Mouse (Mus musculus) brain, adult 2 months (tissue): ENCODE results near the gene Traf3ip2.
A peak's percentile ranks its signal among the peaks of the same experiment; 100 is the strongest.

Experiments
- DNase-seq: peaks from one replicate; pipeline ENCODE4 v3.0.0; 2011; ENCODE audit warnings: low read depth, low spot score

The Traf3ip2 gene

DNA sequence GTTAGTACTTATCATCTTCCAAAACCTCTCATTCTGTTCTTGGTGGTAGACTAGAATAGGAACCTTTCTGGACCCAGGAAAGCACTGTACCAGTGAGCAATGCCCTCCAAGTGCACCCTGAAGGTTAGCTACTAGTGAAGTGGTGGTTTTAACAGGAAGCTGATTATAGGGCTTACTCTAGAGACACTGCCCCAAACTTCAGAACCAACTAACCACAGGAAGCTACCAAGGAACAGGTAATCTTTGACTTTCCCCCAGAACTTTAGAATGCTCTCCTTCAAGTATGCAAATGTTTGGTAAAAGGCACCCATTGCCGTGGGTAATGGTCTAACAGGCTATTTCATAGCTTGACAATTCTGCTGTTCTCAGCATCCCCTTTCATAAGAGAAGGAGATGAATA, 12.6 kb upstream of the Traf3ip2 start:
- DNase-seq = no peak

DNA sequence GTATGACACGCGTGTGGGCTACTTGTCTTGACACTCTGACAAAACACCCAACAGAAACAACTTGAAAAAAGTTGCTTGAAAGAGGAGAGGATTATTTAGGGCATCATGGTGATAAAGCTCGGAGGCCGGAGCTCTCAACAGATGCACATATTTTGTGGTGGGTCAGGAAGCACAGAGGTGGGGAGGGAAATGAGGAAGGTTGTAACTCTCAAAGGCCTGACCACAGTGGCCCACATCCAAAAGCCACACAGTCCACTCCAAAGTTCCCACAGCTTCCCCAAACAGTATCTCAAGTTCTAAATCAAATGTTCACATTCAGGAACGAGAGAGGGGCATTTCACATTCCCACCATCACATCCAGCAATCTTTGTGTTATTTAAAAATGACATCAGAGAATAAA, 11.7 kb upstream of the Traf3ip2 start:
- no peak for DNase-seq

DNA sequence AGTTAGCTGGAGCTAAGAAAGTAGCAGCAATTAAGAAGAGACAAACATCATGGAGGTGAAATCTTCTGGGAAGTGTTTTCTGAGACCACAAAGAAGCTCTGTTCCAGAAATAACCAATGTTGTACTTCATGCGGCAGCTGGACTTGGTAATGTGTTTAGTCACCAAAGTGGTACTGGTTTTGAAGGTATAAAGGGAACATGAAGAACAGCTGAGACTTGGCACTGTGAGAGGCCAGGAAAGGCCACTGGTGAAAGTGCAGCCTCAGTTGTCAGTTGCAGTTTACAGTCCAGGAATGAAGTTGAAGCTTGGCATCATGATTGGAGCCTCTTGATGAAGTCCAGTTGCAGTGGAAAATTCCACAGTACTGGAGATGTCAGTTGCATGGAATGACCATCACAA, 6.3 kb upstream of the Traf3ip2 start:
- DNase-seq = no peak

DNA sequence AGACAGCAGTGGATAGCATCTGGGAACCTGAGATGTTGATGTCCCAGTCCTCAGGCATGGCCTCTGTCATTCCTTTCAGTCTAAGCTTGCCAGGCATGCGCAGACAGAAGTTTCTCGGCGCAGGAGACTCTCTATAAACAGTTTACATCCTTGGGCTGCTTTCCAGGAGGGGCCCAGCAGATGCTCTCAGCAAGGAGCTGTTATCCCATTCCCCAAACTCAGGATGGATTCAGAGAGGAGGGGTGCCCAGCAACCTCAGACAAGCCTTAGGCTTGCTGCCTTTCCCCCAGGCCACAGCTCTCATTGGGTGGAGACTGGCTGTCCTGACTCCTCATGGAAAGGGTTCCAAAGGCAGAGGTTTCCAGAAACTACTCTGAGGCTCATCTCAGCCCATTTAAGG, 1.5 kb upstream of the Traf3ip2 start:
- no peak for DNase-seq

DNA sequence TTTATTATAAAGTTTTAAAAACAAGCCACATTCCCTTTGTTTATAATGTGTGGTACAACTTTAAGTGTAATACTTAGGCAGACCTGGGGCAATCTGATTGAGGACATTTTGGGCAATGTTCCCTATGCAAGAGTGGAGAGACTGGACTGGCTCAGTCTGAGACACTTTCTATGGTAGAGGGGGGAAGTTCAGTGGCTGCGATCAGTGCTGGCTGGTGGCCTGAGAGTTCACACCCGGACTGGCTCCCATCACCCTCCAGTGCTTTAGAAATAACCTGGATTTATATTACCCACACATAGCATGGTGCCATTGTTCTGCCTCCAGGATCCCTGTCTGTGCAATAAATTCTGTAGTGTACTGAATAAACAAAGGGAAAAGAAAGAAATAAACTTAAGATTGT, 603 bp upstream of the Traf3ip2 start:
- DNase-seq = no peak

DNA sequence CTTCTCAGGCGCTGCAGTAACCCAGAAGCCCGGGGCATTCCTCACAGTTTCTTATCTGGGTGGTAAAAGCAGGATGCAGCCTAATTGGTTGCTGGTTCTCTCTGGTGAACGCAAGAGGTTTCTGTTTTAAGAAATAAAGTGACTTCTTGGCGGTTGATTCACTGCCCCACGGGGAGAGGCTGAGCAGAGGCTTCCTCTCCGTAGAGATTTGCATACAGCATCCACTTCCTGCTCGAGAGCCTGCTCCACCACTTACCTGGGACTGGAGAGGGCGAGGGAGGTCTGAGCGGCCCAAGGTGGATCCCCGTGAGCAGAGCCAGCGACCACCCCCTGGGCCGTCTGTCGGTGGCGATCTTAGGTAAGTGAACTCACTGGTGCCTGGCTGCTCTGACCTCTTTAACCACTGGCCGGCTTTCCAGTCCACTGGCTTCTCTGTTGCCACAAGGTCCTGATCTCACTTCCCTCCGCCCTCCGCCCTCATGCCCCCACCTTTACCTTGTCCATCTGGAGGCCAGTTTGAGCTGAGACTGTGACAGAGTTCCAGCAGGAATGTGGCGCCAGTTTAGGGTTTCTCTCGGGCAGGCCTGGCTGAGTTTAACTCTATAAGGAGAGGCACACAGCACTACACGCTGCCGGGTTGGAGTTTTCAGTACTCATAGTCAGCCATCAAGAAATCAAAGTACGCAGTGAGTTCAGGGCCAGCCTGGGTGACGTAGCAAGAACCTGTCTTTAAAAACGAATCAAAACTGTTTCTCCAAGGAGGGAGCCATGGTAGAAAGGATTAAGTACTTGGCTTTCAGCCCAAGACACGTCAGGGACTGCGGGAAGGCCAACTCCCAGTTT, 476 bp downstream of the Traf3ip2 start:
- DNase-seq = peak; percentile 92

DNA sequence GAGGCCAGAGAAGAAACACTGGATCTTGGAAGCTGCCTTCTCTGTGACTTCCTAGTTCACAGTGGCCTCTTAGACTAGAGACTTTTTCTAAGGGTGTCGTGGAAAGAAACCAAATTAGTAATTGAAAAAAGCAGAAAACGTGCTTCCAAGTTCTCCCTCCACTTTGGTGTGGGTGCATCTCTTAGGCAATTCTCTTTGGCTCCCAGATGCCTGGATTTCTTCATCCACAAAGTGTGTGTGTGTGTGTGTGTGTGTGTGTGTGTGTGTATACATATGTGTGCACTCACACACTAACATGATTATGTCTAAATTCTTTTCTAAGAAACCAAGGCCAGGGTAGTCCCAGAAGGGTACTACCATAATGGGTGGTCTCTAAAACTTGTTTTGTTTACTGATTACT, 1.2 kb downstream of the Traf3ip2 start:
- no peak for DNase-seq

DNA sequence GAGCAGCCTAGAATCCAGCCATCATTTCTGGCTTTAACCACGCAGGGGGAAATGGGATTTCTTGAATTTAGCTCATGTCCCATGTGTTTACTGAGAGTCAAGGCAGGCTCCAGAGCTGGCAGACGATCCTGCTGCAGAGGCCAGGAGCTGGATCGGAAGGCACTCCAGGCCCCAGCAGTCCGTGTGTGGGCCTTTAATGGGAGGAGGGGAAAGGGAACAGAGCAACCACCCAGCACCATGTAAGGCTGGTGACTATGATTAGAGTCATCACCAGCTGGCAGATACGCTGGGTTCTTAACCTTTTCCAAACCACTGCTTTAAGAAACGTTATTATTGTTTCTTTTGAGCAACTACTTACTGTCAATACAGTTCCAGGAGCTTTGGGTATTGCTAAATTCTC, 1.9 kb downstream of the Traf3ip2 start:
- DNase-seq = peak; percentile 75

DNA sequence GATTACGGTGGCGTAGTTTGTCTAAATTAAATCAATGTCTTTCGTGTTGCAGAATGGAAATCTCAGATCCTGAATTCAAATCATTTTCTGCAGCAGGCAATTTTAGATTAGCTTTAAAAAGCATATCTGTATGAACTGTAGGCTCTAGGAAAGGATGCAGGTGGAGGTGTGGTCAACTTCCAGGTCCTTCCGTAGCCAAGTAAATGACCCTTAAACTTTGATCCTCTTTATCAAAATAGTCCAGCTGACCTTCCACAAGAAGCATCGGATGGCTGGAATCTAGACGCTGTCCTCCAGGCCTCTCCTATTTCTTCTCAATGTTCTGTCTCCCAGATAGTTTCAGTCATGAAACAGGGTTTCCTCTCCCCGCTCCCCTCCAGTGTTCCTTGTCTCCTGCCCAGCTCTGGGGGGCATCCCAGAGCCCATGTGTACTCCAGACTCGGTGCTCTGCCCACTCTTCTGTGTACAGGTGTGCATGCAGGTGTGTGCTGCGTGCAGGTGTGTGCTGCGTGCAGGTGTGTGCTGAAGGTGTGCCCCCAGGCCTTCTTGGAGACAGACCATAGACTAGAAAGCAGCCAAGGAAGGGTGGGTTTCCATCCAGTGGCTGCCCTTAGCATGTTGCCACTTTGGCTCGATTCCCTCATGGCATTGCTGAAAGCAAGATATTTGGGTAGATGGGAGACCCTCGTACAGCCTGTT, 2.9 kb downstream of the Traf3ip2 start:
- no peak for DNase-seq

DNA sequence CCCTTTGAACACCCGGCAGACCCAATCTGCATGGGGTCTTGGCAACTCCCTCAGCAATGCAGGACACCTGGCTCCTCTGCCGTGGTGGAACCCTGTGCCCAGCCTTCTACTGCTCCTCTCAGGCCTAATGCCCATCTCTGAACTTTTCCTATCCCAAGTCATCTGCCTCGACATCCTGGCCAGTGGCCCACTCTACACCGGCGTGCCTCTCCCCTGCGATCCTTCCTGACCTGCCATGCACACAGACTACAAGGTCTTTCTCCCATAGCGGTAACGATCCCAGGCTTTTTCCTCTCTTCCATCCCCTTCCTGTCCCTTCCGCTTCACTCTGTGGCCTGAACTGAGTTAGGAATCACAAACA, 3.5 kb downstream of the Traf3ip2 start:
- no peak for DNase-seq

DNA sequence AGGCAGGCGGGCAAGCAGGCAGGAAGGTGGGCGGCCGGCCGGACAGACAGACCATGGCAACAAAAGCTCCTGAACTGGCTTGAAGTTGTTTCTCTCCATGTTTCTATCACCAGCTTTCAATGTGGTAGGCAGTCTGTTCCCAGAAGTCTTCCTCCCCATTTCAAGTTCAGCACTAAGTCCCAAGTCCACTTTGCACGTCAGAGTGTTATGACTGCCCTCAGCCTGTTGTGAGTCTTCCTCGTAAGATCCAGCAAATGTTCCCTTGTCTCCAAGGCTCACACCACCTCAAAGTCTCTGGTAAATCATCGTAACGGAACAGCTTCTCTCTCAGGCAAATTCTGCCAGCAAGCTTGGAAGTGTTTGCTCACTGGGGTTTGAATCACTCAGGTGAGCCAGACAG, 3.9 kb downstream of the Traf3ip2 start:
- no peak for DNase-seq

DNA sequence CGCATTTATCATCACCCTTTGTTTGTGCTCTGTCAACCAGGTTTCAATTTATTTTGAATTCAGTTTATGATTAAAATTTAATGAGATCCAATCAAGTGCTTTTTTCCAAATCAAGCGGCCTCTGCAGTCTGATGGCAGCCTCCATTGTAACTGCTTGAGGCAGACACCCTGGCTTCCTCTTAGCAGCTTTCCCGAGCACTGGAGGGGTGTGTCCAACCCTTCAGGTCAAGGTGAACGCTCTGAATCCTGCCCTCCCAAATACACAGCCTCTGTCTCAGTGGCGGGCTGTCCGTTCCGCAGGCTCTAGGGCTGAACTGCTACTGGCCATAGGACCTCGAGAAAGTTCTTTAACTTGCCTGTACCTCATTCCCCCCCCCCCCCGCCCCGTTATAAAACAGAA, 5.7 kb downstream of the Traf3ip2 start:
- no peak for DNase-seq

DNA sequence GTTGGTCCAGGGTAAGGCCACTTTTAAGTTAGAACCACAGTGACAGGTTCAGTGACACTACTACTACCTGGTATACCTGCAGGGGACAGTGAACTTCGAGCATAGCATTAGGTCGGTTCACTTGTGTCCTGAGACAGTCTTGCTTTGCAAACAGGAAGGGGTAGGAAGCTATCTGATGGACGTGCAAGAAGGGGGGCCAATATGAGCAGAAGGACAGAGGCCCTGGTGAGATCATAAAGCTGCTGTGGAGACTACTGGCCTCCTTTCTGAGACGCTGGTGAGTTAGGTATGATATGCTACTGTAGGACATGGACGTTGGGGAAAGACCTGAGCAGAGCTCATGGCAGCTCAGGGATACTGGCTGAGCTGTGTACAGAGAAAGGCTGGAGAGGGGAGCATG, 7.9 kb downstream of the Traf3ip2 start:
- no peak for DNase-seq

DNA sequence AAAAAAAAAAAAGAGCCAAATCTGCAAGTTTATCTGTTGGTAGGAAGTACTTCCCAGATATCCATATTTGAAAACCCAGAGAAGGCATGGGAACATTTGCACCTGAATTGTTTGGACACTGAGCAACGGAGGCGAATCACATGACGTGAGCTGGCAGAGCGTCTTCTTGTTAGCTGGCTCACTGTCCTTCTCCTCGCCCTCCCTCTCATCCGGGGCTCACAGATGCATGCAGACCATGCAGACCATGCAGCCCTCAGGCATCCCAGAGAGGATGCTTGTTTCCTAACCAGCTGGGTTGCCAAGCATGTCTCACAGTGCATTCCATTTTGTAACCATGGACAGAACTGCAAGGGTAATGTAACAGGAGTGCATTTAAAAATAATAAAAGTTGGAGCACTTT, 11.1 kb downstream of the Traf3ip2 start:
- DNase-seq = peak; percentile 36

DNA sequence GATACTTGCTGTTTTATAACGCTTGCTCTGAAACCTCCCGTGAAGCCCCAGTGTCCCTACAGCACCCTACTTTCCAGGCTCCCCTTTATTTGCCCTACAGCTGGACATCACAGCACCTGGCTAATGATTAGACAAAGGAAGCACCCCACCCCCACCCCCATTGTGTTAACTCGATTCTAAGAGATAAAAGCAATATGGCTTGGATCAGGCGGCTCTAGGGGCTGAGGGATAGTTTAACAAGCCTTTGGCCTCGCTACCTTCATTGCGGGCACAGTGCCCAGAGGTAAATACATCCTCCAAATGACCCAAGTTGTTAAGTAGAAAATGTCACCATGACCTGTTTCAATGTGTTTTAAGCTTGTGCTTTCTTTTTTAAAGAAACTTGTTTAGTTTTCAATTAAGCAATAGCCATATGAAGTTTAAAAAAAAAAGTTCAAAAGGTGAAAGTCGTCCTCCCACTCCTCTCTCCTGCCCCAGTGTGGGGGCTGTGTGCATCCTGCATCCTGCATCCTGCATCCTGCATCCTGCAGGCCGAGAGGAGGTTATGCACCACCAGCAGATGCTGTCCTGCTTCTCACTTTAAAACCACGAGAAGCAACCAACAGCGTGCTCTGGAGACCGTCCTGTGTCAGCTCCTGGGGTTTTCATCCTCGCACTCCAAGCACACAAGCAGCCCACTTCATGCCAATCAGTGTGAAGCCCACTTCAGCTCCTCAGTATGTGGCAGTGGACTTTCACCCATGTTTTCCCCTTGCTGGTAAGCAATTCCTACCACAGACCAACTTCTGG, 12.3 kb downstream of the Traf3ip2 start:
- no peak for DNase-seq

DNA sequence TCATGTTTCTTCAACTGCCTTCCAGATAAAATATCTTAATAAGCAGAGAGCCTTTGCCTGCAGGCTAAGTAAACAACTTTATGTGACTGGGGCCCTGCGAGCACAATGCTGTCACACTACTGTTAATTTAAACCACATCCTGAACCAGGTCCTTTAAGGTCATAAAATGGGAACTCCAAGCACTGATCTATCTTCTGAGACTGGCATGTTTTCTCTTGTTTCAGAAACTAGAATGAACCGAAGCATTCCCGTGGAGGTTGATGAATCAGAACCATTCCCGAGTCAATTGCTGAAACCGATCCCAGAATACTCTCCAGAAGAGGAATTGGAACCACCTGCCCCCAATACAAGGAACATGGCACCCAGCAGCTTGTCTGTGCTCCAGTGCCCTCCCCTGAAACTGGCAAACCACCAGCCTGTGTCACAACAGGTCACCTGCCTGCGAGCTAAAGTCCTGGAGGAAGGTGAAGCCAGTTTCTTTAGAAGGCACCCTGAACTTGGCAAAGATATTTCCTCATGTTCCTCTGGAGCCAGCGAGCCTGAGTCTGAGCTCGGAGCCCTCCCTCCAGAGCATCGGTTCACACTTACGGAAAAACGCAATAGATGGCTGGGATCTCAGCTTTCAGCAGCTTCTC, 13.0 kb downstream of the Traf3ip2 start:
- DNase-seq = peak; percentile 48

DNA sequence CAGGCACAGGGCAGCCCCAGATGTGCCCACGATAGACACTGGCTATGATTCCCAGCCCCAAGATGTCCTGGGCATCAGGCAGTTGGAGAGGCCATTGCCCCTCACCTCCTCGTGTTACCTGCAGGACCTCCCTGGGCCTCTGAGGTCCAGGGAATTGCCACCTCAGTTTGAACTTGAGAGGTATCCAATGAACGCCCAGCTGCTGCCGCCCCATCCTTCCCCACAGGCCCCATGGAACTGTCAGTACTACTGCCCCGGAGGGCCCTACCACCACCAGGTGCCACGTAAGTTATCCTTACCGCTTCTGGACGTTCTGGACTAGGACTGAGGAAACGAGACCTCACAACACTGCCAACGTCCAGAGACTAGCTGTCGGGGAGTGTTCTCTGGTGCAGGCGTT, 13.6 kb downstream of the Traf3ip2 start:
- no peak for DNase-seq

DNA sequence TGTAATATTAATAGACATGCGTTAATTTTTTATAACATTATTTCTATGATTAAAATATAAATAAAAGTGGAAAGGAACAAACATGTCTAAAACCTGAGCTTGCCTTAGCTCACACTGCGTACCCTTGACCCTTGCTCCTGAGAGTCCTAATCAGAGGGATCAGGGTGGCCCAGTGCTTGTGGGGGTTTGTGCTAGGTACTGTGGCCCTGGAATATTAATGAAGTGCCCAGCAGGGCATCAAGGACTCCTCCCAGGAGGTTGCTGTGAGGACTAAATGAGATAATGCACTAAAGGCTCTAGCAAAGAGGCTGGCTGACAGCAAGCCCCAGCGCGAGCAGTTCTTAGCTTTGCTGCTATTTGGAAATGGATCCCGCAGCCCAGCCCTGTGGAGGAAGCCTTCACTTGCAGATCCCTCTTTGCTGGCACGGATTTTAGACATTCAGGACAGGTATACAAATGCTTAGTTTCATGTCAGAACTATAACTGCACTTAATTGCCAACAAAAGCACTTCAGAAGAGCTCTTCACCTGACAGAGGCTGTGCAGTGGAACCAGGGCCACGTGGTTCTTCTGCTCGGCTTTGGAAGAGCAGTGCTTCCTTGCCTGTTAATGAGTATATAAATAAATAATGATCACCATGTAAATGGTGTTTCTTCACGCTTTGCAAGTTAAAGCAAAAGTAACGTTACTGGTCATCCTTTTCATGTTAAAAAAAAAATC, 16.2 kb downstream of the Traf3ip2 start:
- no peak for DNase-seq

DNA sequence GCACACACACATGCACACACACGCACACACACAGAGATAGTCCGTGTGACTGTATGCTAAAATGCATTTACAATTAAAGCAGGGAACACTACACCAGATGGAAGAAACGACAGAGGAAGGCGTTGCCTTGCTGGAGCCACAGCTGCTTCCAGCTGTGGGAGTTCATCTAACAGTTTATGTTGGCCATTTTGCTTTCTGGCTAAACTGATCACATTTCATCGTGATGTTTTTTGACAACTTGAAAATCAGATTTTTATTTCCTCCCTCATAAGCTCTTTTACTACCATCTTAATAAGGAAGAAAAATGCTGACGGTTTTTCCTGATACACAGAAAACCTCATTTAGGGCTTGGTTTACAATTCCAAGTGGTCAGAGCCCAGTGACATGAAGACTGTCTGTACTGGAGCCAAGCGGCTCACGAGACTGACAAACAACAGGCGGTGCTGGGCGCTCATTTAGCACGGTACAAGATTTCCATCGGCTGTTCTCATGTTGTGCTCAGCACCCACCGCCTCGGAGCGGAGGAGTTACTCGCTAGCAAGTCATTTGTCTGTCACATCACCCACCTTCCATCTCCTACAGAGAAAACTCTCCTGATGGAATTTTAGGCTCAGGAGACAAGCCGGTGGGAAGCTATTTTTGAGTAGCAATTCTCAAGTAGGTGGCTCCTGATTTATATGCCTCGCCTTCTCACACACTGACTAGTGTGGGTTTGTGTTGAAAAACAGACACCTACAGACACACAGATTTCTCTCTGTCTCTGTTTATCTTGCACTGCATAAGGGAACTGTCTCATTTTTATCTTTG, 17.2 kb downstream of the Traf3ip2 start:
- DNase-seq = peak; percentile 95

DNA sequence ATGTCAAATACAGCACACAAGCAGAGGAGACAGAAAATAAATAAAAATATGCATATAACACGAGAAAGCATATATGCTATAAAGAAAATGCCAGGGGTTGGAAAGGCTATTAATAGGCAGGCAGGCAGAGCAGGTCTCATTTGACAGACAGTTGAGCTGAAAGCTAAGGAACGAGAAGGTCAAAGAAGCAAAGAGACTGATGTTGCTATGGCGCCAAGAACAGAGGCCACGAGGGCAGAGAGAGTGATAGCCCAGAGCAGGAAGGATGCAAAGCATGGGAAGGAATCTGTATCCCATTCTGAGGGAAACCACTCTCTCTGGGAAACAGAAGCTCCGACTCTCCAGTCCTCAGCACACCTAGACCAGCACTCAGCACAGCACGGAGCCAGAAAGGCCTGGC, 18.1 kb downstream of the Traf3ip2 start:
- no peak for DNase-seq

DNA sequence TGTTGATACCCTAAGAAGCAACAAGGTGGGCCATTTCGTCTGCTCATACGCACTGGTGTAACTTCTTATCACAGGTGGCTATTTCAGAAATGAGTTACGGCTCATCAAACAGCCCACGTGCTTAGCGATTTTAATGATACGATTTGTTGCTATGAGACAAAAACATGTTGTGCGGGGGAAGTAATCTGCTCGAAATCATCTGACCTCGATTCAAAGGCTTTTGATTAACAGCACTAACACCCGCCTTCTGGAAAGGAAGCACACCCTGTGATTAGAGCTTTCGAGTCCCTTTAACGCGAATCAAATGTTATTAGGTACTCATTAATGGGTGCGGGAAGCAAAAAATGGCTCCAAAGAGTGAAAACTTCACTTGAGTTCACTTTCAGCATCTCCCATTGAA, 18.9 kb downstream of the Traf3ip2 start:
- peak; percentile 64 for DNase-seq
